ENCODE assay signal across 13 mouse cellular contexts in the genomic region with DNA sequence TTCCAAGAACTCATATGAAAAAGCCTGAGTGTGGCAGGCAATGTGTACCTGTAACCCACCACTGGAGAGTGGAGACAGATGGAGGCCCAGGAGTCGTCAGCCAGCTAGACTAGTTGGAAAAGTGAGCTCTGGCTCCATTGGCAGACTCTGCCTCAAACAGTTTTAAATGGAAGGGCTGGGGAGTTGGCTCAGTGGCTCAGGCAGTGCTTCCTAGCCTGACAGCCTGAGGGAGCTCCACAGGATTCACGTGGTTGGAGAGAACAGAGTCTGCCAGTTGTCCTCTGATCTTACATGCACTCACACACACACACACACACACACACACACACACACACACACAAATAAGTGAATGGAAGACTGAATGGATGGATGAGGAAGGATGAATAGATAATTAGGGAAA. TPM values are rescaled to one million over a fixed set of nuclear protein-coding genes. Genes with fewer than 3 reads are reported as not detected.
DNase-seq lines count a peak whose midpoint lies in the region; ATAC-seq lines count a peak whose summit lies in the region.
"Had no signal": no experiment of that assay in that cellular context is flagged by ENCODE, and none has a peak within 500 bp of the region (broad histone marks: within the 10 kb centered on the region; RNA-seq: fewer than 3 reads in every experiment).

No protein-coding gene starts in this region.

- 20% methylated on average over 2 of the region's 2 CpGs for WGBS in heart, embryonic 12.5 days
- WGBS in forebrain, embryonic 14.5 days, result 20% methylated on average over 2 of the region's 2 CpGs

- no peak overlapping the region for H3K4me3 ChIP-seq in heart, embryonic 12.5 days
- H3K4me3 ChIP-seq in forebrain, embryonic 14.5 days (ENCODE audit: low read depth, low read length), result no peak overlapping the region
- H3K4me3 ChIP-seq: erythroblast, embryonic 14.5 days; hindbrain, embryonic 10.5 days had no signal

- no peak overlapping the region for H3K4me2 ChIP-seq in heart, embryonic 12.5 days
- H3K4me2 ChIP-seq in forebrain, embryonic 14.5 days (ENCODE audit: low read length), result no peak overlapping the region

- H3K27me3 ChIP-seq in heart, embryonic 12.5 days (replicated peaks), result no peaks in the 10 kb centered on the region
- H3K27me3 ChIP-seq in forebrain, embryonic 14.5 days (replicated peaks; ENCODE audit: control insufficient read depth, insufficient read depth, low read length), result no peaks in the 10 kb centered on the region

- H3K9me3 ChIP-seq in heart, embryonic 12.5 days (replicated peaks), result no peaks in the 10 kb centered on the region
- H3K9me3 ChIP-seq in forebrain, embryonic 14.5 days (replicated peaks; ENCODE audit: control insufficient read depth, low read length), result no peaks in the 10 kb centered on the region
- H3K9me3 ChIP-seq: hindbrain, embryonic 10.5 days had no signal

- H3K9ac ChIP-seq in heart, embryonic 12.5 days, result no peak overlapping the region
- no peak overlapping the region for H3K9ac ChIP-seq in forebrain, embryonic 14.5 days (ENCODE audit: low read length)

- H3K4me1 ChIP-seq in heart, embryonic 12.5 days (replicated peaks), result peaks cover 95% of the 10 kb centered on the region
- H3K4me1 ChIP-seq in forebrain, embryonic 14.5 days (ENCODE audit: control insufficient read depth, insufficient read depth, low read length), result peaks cover 5% of the 10 kb centered on the region

- peaks cover 16% of the 10 kb centered on the region for H3K36me3 ChIP-seq in heart, embryonic 12.5 days
- no peaks in the 10 kb centered on the region for H3K36me3 ChIP-seq in forebrain, embryonic 14.5 days (ENCODE audit: control insufficient read depth, insufficient read depth, low read length)

- ATAC-seq in heart, embryonic 12.5 days (ENCODE audit: insufficient number of reproducible peaks, low FRiP score), result no peak
- ATAC-seq in forebrain, embryonic 14.5 days, result peak; percentile 54; the same call in 1 of the 2 replicates

- 0 out of 2 replicates have a peak overlapping the region, but pooled peaks have one; percentile 48 for H3K27ac ChIP-seq in heart, embryonic 12.5 days (ENCODE audit: poor library complexity, severe bottlenecking)
- H3K27ac ChIP-seq in forebrain, embryonic 14.5 days (ENCODE audit: low read depth, low read length), result no peak overlapping the region
- H3K27ac ChIP-seq: hindbrain, embryonic 10.5 days had no signal

- no peak for DNase-seq in heart, adult 9 months (ENCODE audit: low spot score in 2 of 2)
- DNase-seq in kidney, postnatal 14 days, result peak; percentile 52
- DNase-seq in kidney, adult 18-20 months, result no peak
- DNase-seq in adipocyte (ENCODE audit: low spot score), result peak; percentile 62
- peak; percentile 68 for DNase-seq in forebrain, embryonic 14.5 days (ENCODE audit: low spot score)
- no peak for DNase-seq in thymus, postnatal 10 days (ENCODE audit: low spot score in 2 of 2)
- DNase-seq: layer of hippocampus, adult 9-11 months; midbrain, embryonic 14.5 days had no signal

RNA-seq across cellular contexts. Expression of a gene that starts 18.7 kb away (rescaled TPM):
- 1.2 and 1.5 TPM in 2 replicates for polyA plus RNA-seq in heart, embryonic 12.5 days (2016; fragmentation: Nextera tagmentation; extraction: Ambion mirVana)
- polyA plus RNA-seq in forebrain, embryonic 14.5 days (2014; fragmentation: Nextera tagmentation; extraction: Ambion mirVana), result 0.55 and 0.85 TPM in 2 replicates
- polyA plus RNA-seq: erythroblast, embryonic 14.5 days; small intestine, adult 2 months; testis, adult 2 months had no signal

RNA-seq across cellular contexts. Expression of a gene that starts 43.2 kb away (rescaled TPM):
- 154 and 164 TPM in 2 replicates for polyA plus RNA-seq in heart, embryonic 12.5 days (2016; fragmentation: Nextera tagmentation; extraction: Ambion mirVana)
- 30.0 and 37.1 TPM in 2 replicates for polyA plus RNA-seq in forebrain, embryonic 14.5 days (2014; fragmentation: Nextera tagmentation; extraction: Ambion mirVana)

Comparison
In these comparisons a context has a peak if more than half of its experiments do, and no peak if none do; other contexts are left out.
1. DNase-seq: peak in kidney, postnatal 14 days (single experiment), adipocyte (single experiment) and forebrain, embryonic 14.5 days (single experiment); none in heart, adult 9 months (0 of 2), kidney, adult 18-20 months (single experiment) and thymus, postnatal 10 days (0 of 2).